Mouse (Mus musculus): ENCODE data around the gene Gm10198.

DNA sequence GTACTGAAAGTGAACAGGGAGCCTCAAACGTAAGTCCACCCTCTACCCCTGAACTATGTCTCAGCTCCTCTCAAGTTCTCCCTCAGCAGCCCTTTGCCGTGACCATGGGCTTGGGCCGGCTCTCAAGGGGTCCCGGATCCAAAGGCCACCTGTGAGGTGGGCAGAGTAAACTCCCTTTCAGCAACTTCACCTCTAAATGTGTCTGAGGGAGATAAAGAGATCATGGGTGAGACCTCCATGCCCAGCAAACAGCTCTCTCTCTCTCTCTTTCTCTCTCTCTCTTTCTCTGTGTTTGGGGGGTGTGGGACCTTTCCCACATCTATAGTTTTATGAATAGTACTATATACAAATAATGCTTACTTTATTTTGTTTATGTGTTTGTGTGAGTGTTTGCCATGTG is 36.2 kb upstream of the Gm10198 start:
- TF ChIP-seq CTCF (IDR thresholded peaks at IDR 0.05; ENCODE audit: borderline replicate concordance, insufficient read depth, low read length) = no peak
- TF ChIP-seq POLR2A (IDR thresholded peaks at IDR 0.05; ENCODE audit: low read depth, low read length) = no peak
